Mouse (Mus musculus) erythroblast, embryonic 14.5 days (primary cell): Measurements from ENCODE around the gene Xdh.

Source experiments
- GATA1 ChIP-seq: IDR thresholded peaks from 2 replicates; pipeline ENCODE4 v1.6.1; 2012; ENCODE audit warnings: low read length, inconsistent platforms, mixed read lengths
- TAL1 ChIP-seq: IDR thresholded peaks from 3 replicates; pipeline ENCODE4 v1.6.1; 2012; ENCODE audit warnings: low read length, inconsistent platforms, mixed read lengths

DNA sequence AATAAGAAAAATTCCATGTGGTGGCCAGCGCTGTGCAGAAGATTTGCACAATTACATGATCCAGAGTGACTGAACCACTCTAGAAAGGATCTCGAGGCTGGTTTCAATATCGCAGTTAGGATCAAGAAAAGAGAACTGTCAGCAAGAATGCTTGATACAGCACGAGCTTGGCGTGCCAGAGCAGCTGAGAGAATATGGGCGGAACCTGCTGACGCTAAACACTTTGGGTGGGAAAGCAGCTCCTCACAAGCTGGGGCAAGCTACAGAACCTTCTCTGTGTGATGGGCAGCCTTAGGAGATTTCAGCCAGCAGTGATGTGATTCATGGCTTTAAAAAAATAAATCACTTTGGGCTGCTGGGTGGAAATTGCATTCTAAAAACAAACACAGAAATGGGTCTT lies 12.9 kb downstream of the Xdh start:
- TF ChIP-seq GATA1 (no peak), TAL1 (no peak)
